Mouse (Mus musculus) stomach, embryonic 16.5 days (tissue): ENCODE measurements around the gene Uox. TPM values are rescaled to one million over a fixed set of nuclear protein-coding genes. Genes with fewer than 3 reads are reported as not detected.
A peak's percentile ranks its signal among the peaks of the same experiment; 100 is the strongest.

ENCODE experiments used
- ATAC-seq: fragments of 200-750 bp; cut with Nextera tagmentation; 2 replicates; pipeline ENCODE4 v1.8.0; 2017; ENCODE audit warnings: moderate number of reproducible peaks, moderate TSS enrichment; ENCODE audit not compliant: insufficient read depth, low FRiP score
- H3K27ac ChIP-seq: fragments of 300-500 bp; sonication (generic); 2 replicates; pipeline ENCODE4 v1.5.1; 2014; ENCODE audit warnings: low read length
- H3K27me3 ChIP-seq: fragments of 300-500 bp; sonication (generic); 2 replicates; pipeline ENCODE4 v1.6.1; 2014; ENCODE audit warnings: low read length, control low read depth, mixed read lengths; ENCODE audit not compliant: control insufficient read depth, insufficient read depth
- H3K36me3 ChIP-seq: fragments of 300-500 bp; sonication (generic); 2 replicates; pipeline ENCODE4 v1.6.1; 2014; ENCODE audit warnings: low read length; ENCODE audit not compliant: control insufficient read depth, insufficient read depth
- H3K4me1 ChIP-seq: fragments of 300-500 bp; sonication (generic); 2 replicates; pipeline ENCODE4 v1.6.1; 2014; ENCODE audit warnings: low read length, control low read depth, mixed read lengths; ENCODE audit not compliant: control insufficient read depth, insufficient read depth
- H3K4me2 ChIP-seq: fragments of 300-500 bp; sonication (generic); 2 replicates; pipeline ENCODE4 v1.6.1; 2014; ENCODE audit warnings: low read depth, low read length, mixed read lengths
- H3K4me3 ChIP-seq: fragments of 300-500 bp; sonication (generic); replicated peaks from 2 replicates; pipeline ENCODE4 v1.5.1; 2014; ENCODE audit warnings: mild to moderate bottlenecking, low read length
- H3K9ac ChIP-seq: fragments of 300-500 bp; sonication (generic); 2 replicates; pipeline ENCODE4 v1.6.1; 2014; ENCODE audit warnings: low read length
- H3K9me3 ChIP-seq: fragments of 300-500 bp; sonication (generic); replicated peaks from 2 replicates; pipeline ENCODE4 v1.6.1; 2016; ENCODE audit warnings: low read length, control low read depth; ENCODE audit not compliant: control insufficient read depth
- WGBS: fragments of 180-500 bp; shearing (Covaris S2); extraction: QIAGEN DNeasy Blood & Tissue Kit; methylation state at CpG from one replicate; pipeline ENCODE4 v1.1.7; 2014; 5-methylcytosine and 5-hydroxymethylcytosine counted together
- polyA plus RNA-seq: library from polyadenylated mRNA; unstranded; fragments of >200 nt; fragmentation: Nextera tagmentation; extraction: Ambion mirVana; gene quantifications from 2 replicates; pipeline ENCODE4 v1.2.1, GENCODE M21; 2015

Uox gene
- polyA plus RNA-seq, 1 experiment from 2014 or later = 3.4 TPM

- WGBS = 68% methylated on average over 1 of the region's 1 CpGs
- Histone ChIP-seq H3K4me1 (no peaks in the 10 kb centered on the region), H3K4me2 (no peak overlapping the region), H3K9me3 (no peaks in the 10 kb centered on the region), H3K4me3 (no peak overlapping the region), H3K9ac (no peak overlapping the region), H3K27ac (no peak overlapping the region), H3K27me3 (no peaks in the 10 kb centered on the region), H3K36me3 (no peaks in the 10 kb centered on the region)
- ATAC-seq = no peak
Observed at GRCm38 (mm10) chr3:146556567-146556966, 13.7 kb upstream of the Uox start.

- no peaks in the 10 kb centered on the region for H3K27me3 ChIP-seq
- no peak overlapping the region for H3K9ac ChIP-seq
- H3K27ac ChIP-seq = no peak overlapping the region
- H3K4me3 ChIP-seq = no peak overlapping the region
- 83% methylated on average over 6 of the region's 6 CpGs for WGBS
- no peak for ATAC-seq
- no peaks in the 10 kb centered on the region for H3K4me1 ChIP-seq
- no peak overlapping the region for H3K4me2 ChIP-seq
- no peaks in the 10 kb centered on the region for H3K36me3 ChIP-seq
- H3K9me3 ChIP-seq = no peaks in the 10 kb centered on the region
Observed at GRCm38 (mm10) chr3:146557507-146557906, 12.7 kb upstream of the Uox start.

- no peak overlapping the region for H3K4me3 ChIP-seq
- H3K9me3 ChIP-seq = no peaks in the 10 kb centered on the region
- no peaks in the 10 kb centered on the region for H3K4me1 ChIP-seq
- H3K27me3 ChIP-seq = no peaks in the 10 kb centered on the region
- WGBS = 86% methylated on average over 7 of the region's 7 CpGs
- H3K4me2 ChIP-seq = no peak overlapping the region
- no peak for ATAC-seq
- H3K27ac ChIP-seq = no peak overlapping the region
- H3K9ac ChIP-seq = no peak overlapping the region
- H3K36me3 ChIP-seq = no peaks in the 10 kb centered on the region
Observed at GRCm38 (mm10) chr3:146562936-146563335, 7.3 kb upstream of the Uox start.

- no peak overlapping the region for H3K4me3 ChIP-seq
- no peaks in the 10 kb centered on the region for H3K36me3 ChIP-seq
- H3K4me1 ChIP-seq = no peaks in the 10 kb centered on the region
- no peak for ATAC-seq
- H3K9me3 ChIP-seq = no peaks in the 10 kb centered on the region
- WGBS = 40% methylated on average over 14 of the region's 14 CpGs
- H3K27ac ChIP-seq = no peak overlapping the region
- H3K4me2 ChIP-seq = no peak overlapping the region
- no peak overlapping the region for H3K9ac ChIP-seq
- no peaks in the 10 kb centered on the region for H3K27me3 ChIP-seq
Observed at GRCm38 (mm10) chr3:146564268-146565064, 5.8 kb upstream of the Uox start.

GRCm38 (mm10) chr3:146565065-146565411 is 5.2 kb upstream of the Uox start:
- Histone ChIP-seq H3K36me3 (no peaks in the 10 kb centered on the region), H3K9me3 (no peaks in the 10 kb centered on the region), H3K9ac (no peak overlapping the region), H3K27ac (no peak overlapping the region), H3K4me2 (no peak overlapping the region), H3K4me3 (no peak overlapping the region), H3K4me1 (no peaks in the 10 kb centered on the region), H3K27me3 (no peaks in the 10 kb centered on the region)
- ATAC-seq = no peak
- WGBS = 82% methylated on average over 1 of the region's 1 CpGs

GRCm38 (mm10) chr3:146567366-146567765 is 2.9 kb upstream of the Uox start:
- Histone ChIP-seq H3K27me3 (no peaks in the 10 kb centered on the region), H3K27ac (peak overlapping the region; percentile 7; the same call in 1 of the 2 replicates)
- 39% methylated on average over 7 of the region's 7 CpGs for WGBS

GRCm38 (mm10) chr3:146567884-146568530 is 2.2 kb upstream of the Uox start:
- 48% methylated on average over 9 of the region's 9 CpGs for WGBS
- no peaks in the 10 kb centered on the region for H3K9me3 ChIP-seq
- peak overlapping the region; percentile 7; the same call in 1 of the 2 replicates for H3K27ac ChIP-seq

More at GRCm38 (mm10) chr3:146567366-146567765, 2.9 kb upstream of the Uox start:
- no peak for ATAC-seq
- H3K4me3 ChIP-seq = no peak overlapping the region
- no peak overlapping the region for H3K4me2 ChIP-seq
- no peaks in the 10 kb centered on the region for H3K36me3 ChIP-seq
- no peaks in the 10 kb centered on the region for H3K9me3 ChIP-seq
- H3K9ac ChIP-seq = no peak overlapping the region
- no peaks in the 10 kb centered on the region for H3K4me1 ChIP-seq

GRCm38 (mm10) chr3:146569594-146569993 is 632 bp upstream of the Uox start:
- 84% methylated on average over 3 of the region's 3 CpGs for WGBS
- no peaks in the 10 kb centered on the region for H3K36me3 ChIP-seq
- no peak for ATAC-seq

More at GRCm38 (mm10) chr3:146567884-146568530, 2.2 kb upstream of the Uox start:
- H3K4me2 ChIP-seq = no peak overlapping the region
- H3K27me3 ChIP-seq = no peaks in the 10 kb centered on the region
- H3K9ac ChIP-seq = no peak overlapping the region
- no peaks in the 10 kb centered on the region for H3K4me1 ChIP-seq
- H3K36me3 ChIP-seq = no peaks in the 10 kb centered on the region
- no peak overlapping the region for H3K4me3 ChIP-seq
- ATAC-seq = peak; percentile 84

GRCm38 (mm10) chr3:146570939-146571338 is 713 bp downstream of the Uox start:
- H3K9ac ChIP-seq = no peak overlapping the region
- no peak overlapping the region for H3K27ac ChIP-seq
- no peaks in the 10 kb centered on the region for H3K27me3 ChIP-seq
- no peaks in the 10 kb centered on the region for H3K36me3 ChIP-seq
- no peak overlapping the region for H3K4me3 ChIP-seq
- no peaks in the 10 kb centered on the region for H3K9me3 ChIP-seq
- 74% methylated on average over 6 of the region's 6 CpGs for WGBS
- H3K4me2 ChIP-seq = no peak overlapping the region
- H3K4me1 ChIP-seq = no peaks in the 10 kb centered on the region
- no peak for ATAC-seq

More at GRCm38 (mm10) chr3:146569594-146569993, 632 bp upstream of the Uox start:
- no peak overlapping the region for H3K27ac ChIP-seq
- no peaks in the 10 kb centered on the region for H3K9me3 ChIP-seq
- H3K4me2 ChIP-seq = no peak overlapping the region
- no peak overlapping the region for H3K4me3 ChIP-seq
- H3K4me1 ChIP-seq = no peaks in the 10 kb centered on the region
- H3K9ac ChIP-seq = no peak overlapping the region
- no peaks in the 10 kb centered on the region for H3K27me3 ChIP-seq
